Mouse (Mus musculus): ENCODE data around the gene Gm42878. TPM values are rescaled to one million over a fixed set of nuclear protein-coding genes. Genes with fewer than 3 reads are reported as not detected.

Gm42878 gene
- polyA plus RNA-seq, 2 experiments, result 0.31 to 0.69 TPM

DNA sequence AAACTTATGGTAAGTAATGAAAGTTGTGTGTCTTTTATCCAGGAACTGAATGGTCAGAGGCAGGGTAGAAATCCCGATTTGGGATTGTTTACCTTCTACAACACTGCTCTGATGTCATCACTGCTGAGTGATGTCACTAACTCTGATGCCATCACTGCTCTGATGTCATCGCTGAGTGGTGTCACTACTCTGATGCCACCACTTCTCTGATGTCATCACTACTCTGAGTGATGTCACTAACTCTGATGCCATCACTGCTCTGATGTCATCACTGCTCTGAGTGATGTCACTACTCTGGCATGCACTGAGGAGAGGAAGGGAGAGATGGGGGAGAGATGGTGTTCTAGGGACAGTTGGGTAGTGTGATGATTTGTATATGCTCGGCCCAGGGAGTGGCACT, 17.2 kb upstream of the Gm42878 start:
- Histone ChIP-seq H3K9me3 (ENCODE audit: control insufficient read depth, low read length) (no peaks in the 10 kb centered on the region), H3K4me1 (ENCODE audit: control insufficient read depth, insufficient read depth, low read length) (0 out of 2 replicates have a peak, but pooled peaks cover 4% of the 10 kb centered on the region), H3K27ac (replicated peaks; ENCODE audit: low read depth, low read length) (no peak overlapping the region), H3K27me3 (ENCODE audit: control insufficient read depth, insufficient read depth, low read length) (no peaks in the 10 kb centered on the region), H3K9ac (ENCODE audit: low read depth, low read length, severe bottlenecking) (no peak overlapping the region), H3K4me3 (replicated peaks; ENCODE audit: low read length) (no peak overlapping the region), H3K36me3 (ENCODE audit: control insufficient read depth, insufficient read depth, low read length) (no peaks in the 10 kb centered on the region), H3K4me2 (replicated peaks; ENCODE audit: low read depth, low read length, severe bottlenecking) (no peak overlapping the region)
- DNase-seq (ENCODE audit: low spot score) (no peak), ATAC-seq (ENCODE audit: low FRiP score, low read depth) (no peak)
- WGBS, result 89% methylated on average over 3 of the region's 3 CpGs
- TF ChIP-seq POLR2A (IDR thresholded peaks at IDR 0.05; ENCODE audit: borderline replicate concordance, extremely low read depth, insufficient read depth, insufficient read length), result no peak

GRCm38 (mm10) chr5:121549196-121549595, 3.9 kb upstream of the Gm42878 start:
- 83% methylated on average over 7 of the region's 7 CpGs for WGBS
- H3K4me2 ChIP-seq (replicated peaks; ENCODE audit: low read depth, low read length, severe bottlenecking), result no peak overlapping the region
- ATAC-seq (ENCODE audit: low FRiP score, low read depth) (no peak), DNase-seq (ENCODE audit: low spot score) (no peak)
- H3K9me3 ChIP-seq (ENCODE audit: control insufficient read depth, low read length), result 0 out of 2 replicates have a peak, but pooled peaks cover 3% of the 10 kb centered on the region
- no peaks in the 10 kb centered on the region for H3K36me3 ChIP-seq (ENCODE audit: control insufficient read depth, insufficient read depth, low read length)
- no peak overlapping the region for H3K27ac ChIP-seq (replicated peaks; ENCODE audit: low read depth, low read length)
- no peaks in the 10 kb centered on the region for H3K27me3 ChIP-seq (ENCODE audit: control insufficient read depth, insufficient read depth, low read length)
- no peak for TF ChIP-seq POLR2A (IDR thresholded peaks at IDR 0.05; ENCODE audit: borderline replicate concordance, extremely low read depth, insufficient read depth, insufficient read length)
- H3K9ac ChIP-seq (ENCODE audit: low read depth, low read length, severe bottlenecking), result no peak overlapping the region
- H3K4me3 ChIP-seq (replicated peaks; ENCODE audit: low read length), result no peak overlapping the region
- H3K4me1 ChIP-seq (ENCODE audit: control insufficient read depth, insufficient read depth, low read length), result peaks cover 11% of the 10 kb centered on the region

GRCm38 (mm10) chr5:121547084-121547483, 1.8 kb upstream of the Gm42878 start:
- ATAC-seq (ENCODE audit: low FRiP score, low read depth) (no peak), DNase-seq (ENCODE audit: low spot score) (no peak)
- no peak for TF ChIP-seq POLR2A (IDR thresholded peaks at IDR 0.05; ENCODE audit: borderline replicate concordance, extremely low read depth, insufficient read depth, insufficient read length)
- Histone ChIP-seq H3K36me3 (ENCODE audit: control insufficient read depth, insufficient read depth, low read length) (no peaks in the 10 kb centered on the region), H3K9ac (ENCODE audit: low read depth, low read length, severe bottlenecking) (no peak overlapping the region), H3K27ac (replicated peaks; ENCODE audit: low read depth, low read length) (no peak overlapping the region), H3K9me3 (ENCODE audit: control insufficient read depth, low read length) (0 out of 2 replicates have a peak, but pooled peaks cover 3% of the 10 kb centered on the region), H3K4me1 (ENCODE audit: control insufficient read depth, insufficient read depth, low read length) (peaks cover 12% of the 10 kb centered on the region), H3K27me3 (ENCODE audit: control insufficient read depth, insufficient read depth, low read length) (no peaks in the 10 kb centered on the region), H3K4me3 (replicated peaks; ENCODE audit: low read length) (no peak overlapping the region), H3K4me2 (replicated peaks; ENCODE audit: low read depth, low read length, severe bottlenecking) (no peak overlapping the region)
- 87% methylated on average over 3 of the region's 3 CpGs for WGBS

DNA sequence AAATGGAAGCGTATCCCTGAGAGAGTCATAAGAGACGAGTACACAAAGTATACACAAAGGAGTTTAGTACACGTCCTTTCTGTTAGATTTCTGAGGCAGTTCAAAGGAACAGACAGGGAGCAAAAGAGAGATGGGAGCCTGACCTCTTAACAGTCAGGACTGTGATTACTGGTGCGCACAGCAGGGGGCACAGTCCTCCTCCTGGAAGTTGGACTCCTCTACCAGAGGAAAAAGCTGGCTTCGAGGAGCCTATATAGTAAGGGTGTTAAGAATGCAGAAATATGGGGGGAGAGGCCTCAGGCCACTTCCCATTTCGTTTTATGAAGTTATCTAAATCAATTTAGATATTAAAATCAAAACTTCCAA, 1.2 kb upstream of the Gm42878 start:
- ATAC-seq (ENCODE audit: low FRiP score, low read depth) (no peak), DNase-seq (ENCODE audit: low spot score) (peak; percentile 66)
- Histone ChIP-seq H3K9me3 (ENCODE audit: control insufficient read depth, low read length) (0 out of 2 replicates have a peak, but pooled peaks cover 3% of the 10 kb centered on the region), H3K4me1 (ENCODE audit: control insufficient read depth, insufficient read depth, low read length) (peaks cover 12% of the 10 kb centered on the region), H3K4me3 (replicated peaks; ENCODE audit: low read length) (peak overlapping the region; percentile 97), H3K9ac (ENCODE audit: low read depth, low read length, severe bottlenecking) (peak overlapping the region; percentile 98), H3K4me2 (replicated peaks; ENCODE audit: low read depth, low read length, severe bottlenecking) (peak overlapping the region; percentile 61), H3K27ac (replicated peaks; ENCODE audit: low read depth, low read length) (no peak overlapping the region), H3K27me3 (ENCODE audit: control insufficient read depth, insufficient read depth, low read length) (no peaks in the 10 kb centered on the region), H3K36me3 (ENCODE audit: control insufficient read depth, insufficient read depth, low read length) (no peaks in the 10 kb centered on the region)
- no peak for TF ChIP-seq POLR2A (IDR thresholded peaks at IDR 0.05; ENCODE audit: borderline replicate concordance, extremely low read depth, insufficient read depth, insufficient read length)
- WGBS, result 37% methylated on average over 6 of the region's 6 CpGs

DNA sequence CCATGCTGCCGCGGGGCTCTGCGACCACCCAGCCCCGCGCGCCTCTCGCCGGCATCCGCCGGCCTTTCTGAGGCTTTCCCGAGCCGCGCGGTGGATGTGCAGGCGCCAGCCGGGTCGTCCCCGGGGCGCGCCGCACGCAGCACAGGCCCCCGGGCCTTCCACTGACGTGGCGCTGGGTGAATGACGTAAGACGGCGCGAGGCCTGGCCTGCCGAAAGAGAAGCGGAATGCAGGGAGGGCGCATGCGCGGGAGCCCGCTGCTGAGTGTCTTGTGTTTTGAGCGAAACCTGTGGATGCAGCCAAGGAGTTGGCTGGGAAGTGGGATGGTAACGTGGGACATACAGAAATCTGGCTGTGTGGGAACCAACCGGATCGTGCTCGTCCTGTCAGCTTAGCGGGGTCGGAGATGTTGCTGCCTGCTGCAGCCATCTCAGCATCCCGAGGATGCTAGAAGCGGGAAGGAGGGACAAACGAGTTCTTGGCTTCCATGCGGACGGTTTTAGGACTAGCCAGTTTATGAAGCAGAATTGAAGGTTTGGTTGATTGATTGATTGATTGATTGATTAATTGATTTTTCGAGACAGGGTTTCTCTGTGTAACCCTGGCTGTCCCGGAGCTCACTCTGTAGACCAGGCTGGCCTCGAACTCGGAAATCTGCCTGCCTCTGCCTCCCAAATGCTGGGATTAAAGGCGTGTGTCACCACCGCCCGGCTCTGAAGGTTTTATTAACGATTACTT, 679 bp upstream of the Gm42878 start, which contains the start of gene Mapkapk5:
Gene Mapkapk5 (minus strand): TSS at position 113 of the 737 bp plus-strand sequence.
- peak within 1 kb of the TSS; percentile 97 for H3K27ac ChIP-seq (replicated peaks; ENCODE audit: low read depth, low read length)
- H3K9me3 ChIP-seq (ENCODE audit: control insufficient read depth, low read length), result 0 out of 2 replicates have a peak, but pooled peaks cover 3% of the 10 kb centered on the region
- no peaks in the 10 kb centered on the region for H3K36me3 ChIP-seq (ENCODE audit: control insufficient read depth, insufficient read depth, low read length)
- peak; percentile 81; the same call in 1 of the 2 replicates for TF ChIP-seq POLR2A (IDR thresholded peaks at IDR 0.05; ENCODE audit: borderline replicate concordance, extremely low read depth, insufficient read depth, insufficient read length)
- H3K27me3 ChIP-seq (ENCODE audit: control insufficient read depth, insufficient read depth, low read length), result no peaks in the 10 kb centered on the region
- H3K9ac ChIP-seq (ENCODE audit: low read depth, low read length, severe bottlenecking), result peak within 1 kb of the TSS; percentile 98
- peak; percentile 97 for DNase-seq (ENCODE audit: low spot score)
- ATAC-seq (ENCODE audit: low FRiP score, low read depth), result peak; percentile 97
- H3K4me2 ChIP-seq (replicated peaks; ENCODE audit: low read depth, low read length, severe bottlenecking), result peak within 1 kb of the TSS; percentile 87
- peak within 1 kb of the TSS; percentile 97 for H3K4me3 ChIP-seq (replicated peaks; ENCODE audit: low read length)
- H3K4me1 ChIP-seq (ENCODE audit: control insufficient read depth, insufficient read depth, low read length), result peaks cover 12% of the 10 kb centered on the region
- WGBS, result 1% methylated on average over 55 of the region's 55 CpGs

Measured in limb, embryonic 14.5 days (tissue).